Mouse (Mus musculus) midbrain, embryonic 16.5 days (tissue): ENCODE measurements at regions not wholly inside any gene's neighbourhood (a gene's known extent, or its start where the extent isn't known, plus 50 kb on each side); places are given as distances from the start of the nearest gene placed in this dataset.

Experiments used
- ATAC-seq: fragments of 200-750 bp; cut with Nextera tagmentation; 2 replicates; pipeline ENCODE4 v1.8.0; 2017; ENCODE audit warnings: moderate TSS enrichment
- H3K27ac ChIP-seq: fragments of 300-500 bp; sonication (generic); 2 replicates; pipeline ENCODE4 v1.5.1; 2014; ENCODE audit warnings: mild to moderate bottlenecking, low read length, mixed read lengths
- H3K27me3 ChIP-seq: fragments of 300-500 bp; sonication (generic); 2 replicates; pipeline ENCODE4 v1.6.1; 2014; ENCODE audit warnings: low read depth, low read length, mixed read lengths; ENCODE audit not compliant: control insufficient read depth, insufficient read depth
- H3K36me3 ChIP-seq: fragments of 300-500 bp; sonication (generic); 2 replicates; pipeline ENCODE4 v1.6.1; 2014; ENCODE audit warnings: mild to moderate bottlenecking, low read length, moderate library complexity, mixed read lengths; ENCODE audit not compliant: control insufficient read depth, insufficient read depth
- H3K4me1 ChIP-seq: fragments of 300-500 bp; sonication (generic); 2 replicates; pipeline ENCODE4 v1.6.1; 2014; ENCODE audit warnings: mild to moderate bottlenecking, low read length, mixed read lengths; ENCODE audit not compliant: control insufficient read depth, insufficient read depth
- H3K4me2 ChIP-seq: fragments of 300-500 bp; sonication (generic); 2 replicates; pipeline ENCODE4 v1.6.1; 2014; ENCODE audit warnings: mild to moderate bottlenecking, low read length, mixed read lengths
- H3K4me3 ChIP-seq: fragments of 300-500 bp; sonication (generic); 2 replicates; pipeline ENCODE4 v1.5.1; 2014; ENCODE audit warnings: low read depth, mild to moderate bottlenecking, low read length, moderate library complexity, mixed read lengths
- H3K9ac ChIP-seq: fragments of 300-500 bp; sonication (generic); 2 replicates; pipeline ENCODE4 v1.6.1; 2014; ENCODE audit warnings: low read depth, low read length, mixed read lengths
- H3K9me3 ChIP-seq: fragments of 300-500 bp; sonication (generic); replicated peaks from 2 replicates; pipeline ENCODE4 v1.6.1; 2014; ENCODE audit warnings: mild to moderate bottlenecking, low read length, mixed read lengths; ENCODE audit not compliant: control insufficient read depth, poor library complexity, severe bottlenecking
- WGBS: fragments of 180-500 bp; shearing (Covaris S2); extraction: QIAGEN DNeasy Blood & Tissue Kit; methylation state at CpG from one replicate; pipeline ENCODE4 v1.1.7; 2014; 5-methylcytosine and 5-hydroxymethylcytosine counted together

DNA sequence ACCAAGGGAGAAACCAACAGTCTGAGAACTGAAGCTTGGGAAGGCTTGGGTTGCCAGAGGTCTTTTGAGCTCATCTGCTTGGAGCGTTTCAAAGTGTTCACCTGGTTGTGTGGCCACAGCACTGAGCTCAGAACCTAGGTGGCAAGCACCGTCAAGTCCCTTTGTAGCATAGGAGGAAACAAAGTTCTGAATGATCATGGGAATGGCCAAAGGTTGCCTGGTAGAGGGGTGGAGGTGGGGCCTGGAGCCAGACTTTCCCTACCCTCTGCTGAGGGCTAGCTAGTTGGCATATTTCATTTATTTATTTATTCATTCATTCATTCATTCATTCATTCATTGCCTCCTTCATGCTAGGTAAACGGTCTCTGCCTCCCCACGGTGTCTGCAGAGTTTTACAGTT lies 134.9 kb upstream of the 1600014C23Rik start:
- Histone ChIP-seq H3K27me3 (no peaks in the 10 kb centered on the region), H3K4me2 (no peak overlapping the region), H3K4me1 (peaks cover 15% of the 10 kb centered on the region), H3K9me3 (no peaks in the 10 kb centered on the region), H3K36me3 (no peaks in the 10 kb centered on the region), H3K4me3 (no peak overlapping the region), H3K27ac (no peak overlapping the region), H3K9ac (no peak overlapping the region)
- WGBS: 93% methylated on average over 4 of the region's 4 CpGs
- ATAC-seq: no peak

- Histone ChIP-seq H3K4me3 (no peak overlapping the region), H3K9ac (no peak overlapping the region), H3K4me2 (no peak overlapping the region), H3K4me1 (peaks cover 7% of the 10 kb centered on the region), H3K36me3 (no peaks in the 10 kb centered on the region), H3K27ac (no peak overlapping the region), H3K9me3 (no peaks in the 10 kb centered on the region), H3K27me3 (no peaks in the 10 kb centered on the region)
- no peak for ATAC-seq
- 77% methylated on average over 5 of the region's 5 CpGs for WGBS
Measured at GRCm38 (mm10) chr17:45867727-45868126, 134.1 kb upstream of the 1600014C23Rik start.

DNA sequence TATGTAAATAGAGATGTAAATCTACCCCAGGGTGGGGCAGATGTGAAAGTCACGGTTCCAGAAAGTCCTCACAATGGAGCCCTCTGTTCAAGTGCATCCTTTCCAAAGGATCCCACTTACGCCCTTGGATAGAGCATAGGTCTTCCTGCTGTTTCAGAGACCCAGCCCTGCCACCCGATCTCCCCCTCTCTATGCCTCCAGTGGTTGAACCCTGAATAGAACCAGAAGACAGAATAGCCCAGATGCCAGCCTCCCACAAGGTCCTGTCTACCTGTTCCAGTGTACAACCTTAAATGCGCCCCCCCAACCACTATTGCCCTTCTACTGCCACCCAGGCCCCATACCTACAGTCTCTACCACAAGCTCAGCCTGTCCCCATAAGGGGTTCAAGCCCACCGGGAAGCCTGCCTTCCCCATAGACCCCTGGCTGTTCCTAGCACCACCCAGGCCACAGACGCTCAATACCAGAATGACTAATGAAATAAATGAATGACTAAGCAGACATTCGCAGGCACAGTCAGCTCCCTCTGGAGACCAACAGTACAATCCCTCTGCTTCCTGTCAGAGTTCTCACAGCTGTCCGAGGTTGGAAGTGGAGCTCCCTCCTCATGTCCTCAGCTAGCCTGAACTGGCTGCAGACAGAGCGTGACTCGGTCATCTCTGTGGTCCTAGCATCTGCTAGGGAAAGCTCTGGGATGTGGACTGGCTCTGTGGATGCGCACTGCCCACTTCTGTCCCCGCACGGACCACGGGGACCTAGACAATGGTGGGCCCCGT lies 133.4 kb upstream of the 1600014C23Rik start:
- Histone ChIP-seq H3K36me3 (no peaks in the 10 kb centered on the region), H3K4me1 (peaks cover 2% of the 10 kb centered on the region), H3K9me3 (no peaks in the 10 kb centered on the region), H3K4me2 (no peak overlapping the region), H3K27ac (no peak overlapping the region), H3K4me3 (no peak overlapping the region), H3K27me3 (no peaks in the 10 kb centered on the region), H3K9ac (no peak overlapping the region)
- 78% methylated on average over 15 of the region's 15 CpGs for WGBS
- no peak for ATAC-seq

GRCm38 (mm10) chr17:45866346-45866745 lies 132.7 kb upstream of the 1600014C23Rik start:
- Histone ChIP-seq H3K4me3 (no peak overlapping the region), H3K27me3 (no peaks in the 10 kb centered on the region), H3K4me1 (peaks cover 2% of the 10 kb centered on the region), H3K4me2 (no peak overlapping the region), H3K36me3 (no peaks in the 10 kb centered on the region), H3K9ac (no peak overlapping the region), H3K9me3 (no peaks in the 10 kb centered on the region), H3K27ac (no peak overlapping the region)
- ATAC-seq: no peak
- 22% methylated on average over 10 of the region's 10 CpGs for WGBS

GRCm38 (mm10) chr17:45865944-45866343 lies 132.3 kb upstream of the 1600014C23Rik start:
- no peak overlapping the region for H3K4me2 ChIP-seq
- ATAC-seq: no peak
- no peak overlapping the region for H3K4me3 ChIP-seq
- 82% methylated on average over 6 of the region's 6 CpGs for WGBS
- no peak overlapping the region for H3K9ac ChIP-seq
- peaks cover 2% of the 10 kb centered on the region for H3K4me1 ChIP-seq
- H3K27ac ChIP-seq: no peak overlapping the region
- no peaks in the 10 kb centered on the region for H3K36me3 ChIP-seq
- no peaks in the 10 kb centered on the region for H3K27me3 ChIP-seq
- no peaks in the 10 kb centered on the region for H3K9me3 ChIP-seq

DNA sequence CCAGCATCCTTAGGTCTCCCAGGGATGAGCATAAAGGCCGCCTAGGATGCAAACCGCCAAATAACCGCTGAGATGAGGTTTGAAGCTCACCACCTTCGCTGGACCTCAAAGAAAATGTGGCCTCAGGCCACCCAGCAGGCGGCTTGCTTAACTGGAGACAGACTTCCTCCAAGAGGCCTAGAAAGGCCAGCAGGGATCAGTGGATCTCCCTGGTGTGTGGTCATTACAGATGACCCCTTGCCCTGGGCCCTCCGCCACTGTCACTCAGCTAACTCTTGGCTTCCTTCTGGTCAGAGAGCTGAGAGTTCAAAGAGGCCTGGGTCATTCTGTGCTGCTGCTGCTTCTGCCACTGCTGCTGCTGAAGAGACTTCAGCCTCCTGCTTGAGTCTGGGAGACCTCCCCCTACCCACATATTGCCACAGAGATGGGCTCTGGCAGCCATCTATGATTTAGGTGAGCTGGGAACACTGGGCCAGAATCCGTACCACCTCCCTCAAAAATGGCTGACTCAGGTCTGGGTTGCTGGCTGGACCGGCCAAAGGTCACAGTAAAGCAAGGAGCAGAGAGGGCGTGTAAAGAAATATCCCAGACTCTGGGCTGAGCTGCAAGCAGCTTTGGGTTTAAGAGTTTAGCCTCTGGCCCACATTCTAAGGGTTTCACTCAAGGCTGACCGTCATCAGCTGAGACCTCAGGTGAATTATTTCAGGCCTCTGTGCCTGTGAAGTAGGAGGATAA lies 130.0 kb upstream of the 1600014C23Rik start:
- H3K9ac ChIP-seq: no peak overlapping the region
- H3K27me3 ChIP-seq: no peaks in the 10 kb centered on the region
- H3K4me1 ChIP-seq: peaks cover 2% of the 10 kb centered on the region
- no peak for ATAC-seq
- H3K27ac ChIP-seq: no peak overlapping the region
- no peak overlapping the region for H3K4me3 ChIP-seq
- 57% methylated on average over 10 of the region's 10 CpGs for WGBS
- no peaks in the 10 kb centered on the region for H3K9me3 ChIP-seq
- no peaks in the 10 kb centered on the region for H3K36me3 ChIP-seq
- no peak overlapping the region for H3K4me2 ChIP-seq

DNA sequence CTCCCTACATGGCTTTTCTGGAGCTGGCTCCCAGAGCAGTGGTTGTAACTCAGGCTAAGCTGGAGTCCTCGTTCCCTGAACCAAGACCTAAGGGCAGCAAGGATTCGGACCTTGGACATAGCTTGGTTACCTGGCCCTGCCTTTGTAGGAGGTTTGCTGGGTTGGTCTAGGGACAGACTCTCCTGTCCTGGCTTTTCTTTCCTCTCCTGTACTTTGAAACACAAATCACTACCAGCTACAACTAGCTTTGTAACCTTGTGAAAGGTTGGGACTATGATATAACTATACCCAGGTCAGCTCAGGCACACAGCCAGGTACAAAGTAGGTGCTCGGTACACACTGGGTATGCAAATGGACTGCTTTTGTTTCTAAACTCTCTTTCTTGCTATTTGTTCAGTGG lies 129.4 kb upstream of the 1600014C23Rik start:
- Histone ChIP-seq H3K9me3 (no peaks in the 10 kb centered on the region), H3K27me3 (no peaks in the 10 kb centered on the region), H3K27ac (no peak overlapping the region), H3K4me2 (no peak overlapping the region), H3K9ac (no peak overlapping the region), H3K4me1 (peaks cover 2% of the 10 kb centered on the region), H3K4me3 (no peak overlapping the region), H3K36me3 (no peaks in the 10 kb centered on the region)
- ATAC-seq: no peak
- WGBS: 79% methylated on average over 3 of the region's 3 CpGs

DNA sequence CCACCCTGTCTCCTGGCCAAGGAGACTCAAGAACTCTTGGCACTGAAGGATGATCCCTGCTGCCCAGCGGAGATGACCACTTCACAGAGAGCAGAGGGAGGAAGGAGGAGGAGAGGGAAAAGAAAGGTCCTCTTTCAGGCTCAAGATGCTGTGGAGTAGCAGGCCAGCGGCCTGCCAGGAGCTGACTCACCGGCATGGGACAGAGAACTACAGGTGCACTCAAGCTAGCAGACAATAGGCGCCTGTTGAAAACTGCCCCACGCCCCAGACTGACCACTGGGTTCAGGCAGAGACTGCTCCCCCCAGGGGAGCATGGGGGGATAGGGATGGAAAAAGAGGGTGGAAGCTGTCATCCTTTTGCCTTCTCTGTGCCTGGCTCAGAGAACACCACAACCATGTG lies 125.8 kb upstream of the 1600014C23Rik start:
- Histone ChIP-seq H3K27ac (no peak overlapping the region), H3K9ac (no peak overlapping the region), H3K4me1 (no peaks in the 10 kb centered on the region; the same call in 1 of the 2 replicates), H3K4me3 (no peak overlapping the region), H3K9me3 (no peaks in the 10 kb centered on the region), H3K4me2 (no peak overlapping the region), H3K36me3 (no peaks in the 10 kb centered on the region), H3K27me3 (no peaks in the 10 kb centered on the region)
- ATAC-seq: no peak
- WGBS: 82% methylated on average over 5 of the region's 5 CpGs

DNA sequence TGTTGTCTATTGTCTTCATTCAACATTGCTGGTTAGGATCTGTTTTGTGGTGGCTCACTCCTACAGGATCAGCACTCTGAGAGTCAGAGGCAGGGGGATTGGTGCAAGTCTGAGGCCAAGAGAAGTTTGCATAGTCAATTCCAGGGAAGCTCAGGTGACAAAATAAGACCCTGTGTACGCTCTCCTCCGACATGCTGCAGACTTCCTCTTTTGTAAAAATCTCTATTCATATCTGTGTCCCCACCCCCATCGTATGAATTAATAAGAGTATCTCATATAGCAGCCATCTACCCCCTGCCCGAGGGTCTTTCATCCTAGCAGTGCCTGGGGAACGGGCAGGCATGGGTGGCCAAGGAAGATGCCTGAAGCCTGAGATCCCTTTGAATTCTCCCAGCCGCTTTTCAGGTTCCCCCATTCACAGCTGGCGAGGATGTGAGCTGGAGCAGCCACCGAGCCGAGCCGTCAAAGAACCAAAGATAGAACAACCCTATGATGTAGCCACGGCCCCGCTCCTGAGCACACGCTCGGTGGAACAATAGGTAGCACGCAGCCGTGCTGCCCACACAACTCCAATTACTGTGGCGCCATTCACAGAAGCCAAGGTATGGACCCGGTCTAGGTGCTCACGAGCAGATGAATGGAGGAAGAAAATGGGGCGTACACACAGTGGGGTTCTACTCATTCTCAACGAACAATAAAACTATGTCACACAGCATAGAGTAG lies 120.4 kb upstream of the 1600014C23Rik start:
- H3K27ac ChIP-seq: no peak overlapping the region
- peak; percentile 52; the same call in 1 of the 2 replicates for ATAC-seq
- H3K9ac ChIP-seq: no peak overlapping the region
- H3K36me3 ChIP-seq: no peaks in the 10 kb centered on the region
- 55% methylated on average over 21 of the region's 21 CpGs for whole genome bisulfite sequencing
- no peak overlapping the region for H3K4me3 ChIP-seq
- no peaks in the 10 kb centered on the region for H3K4me1 ChIP-seq
- H3K4me2 ChIP-seq: no peak overlapping the region
- no peaks in the 10 kb centered on the region for H3K27me3 ChIP-seq
- H3K9me3 ChIP-seq: no peaks in the 10 kb centered on the region
